Mouse (Mus musculus) layer of hippocampus, adult 11-12 months (tissue): ENCODE results near the gene Hid1.

ENCODE experiments used
- DNase-seq: peaks from one replicate; pipeline ENCODE4 v3.0.0; 2022; ENCODE audit warnings: low spot score

Hid1 gene

GRCm38 (mm10) chr11:115374695-115375425 is 7.3 kb upstream of the Hid1 start:
- DNase-seq, result peak; percentile 74

GRCm38 (mm10) chr11:115373805-115374694 is 6.5 kb upstream of the Hid1 start:
- DNase-seq, result peak; percentile 84

GRCm38 (mm10) chr11:115372737-115373136 is 5.2 kb upstream of the Hid1 start:
- no peak for DNase-seq

- no peak for DNase-seq
Observed at GRCm38 (mm10) chr11:115372015-115372414, 4.5 kb upstream of the Hid1 start.

GRCm38 (mm10) chr11:115371354-115371753 is 3.8 kb upstream of the Hid1 start:
- no peak for DNase-seq

GRCm38 (mm10) chr11:115370368-115370767 is 2.8 kb upstream of the Hid1 start:
- no peak for DNase-seq

- peak; percentile 66 for DNase-seq
Observed at GRCm38 (mm10) chr11:115366706-115367394, 706 bp downstream of the Hid1 start.

- peak; percentile 63 for DNase-seq
Observed at GRCm38 (mm10) chr11:115366039-115366705, 1.4 kb downstream of the Hid1 start.

GRCm38 (mm10) chr11:115364136-115364535 is 3.4 kb downstream of the Hid1 start:
- DNase-seq, result no peak

GRCm38 (mm10) chr11:115359726-115360125 is 7.8 kb downstream of the Hid1 start:
- DNase-seq, result no peak

GRCm38 (mm10) chr11:115359293-115359692 is 8.3 kb downstream of the Hid1 start:
- no peak for DNase-seq

GRCm38 (mm10) chr11:115358468-115358867 is 9.1 kb downstream of the Hid1 start:
- DNase-seq, result peak; percentile 76

GRCm38 (mm10) chr11:115354183-115354582 is 13.4 kb downstream of the Hid1 start:
- DNase-seq, result peak; percentile 61

GRCm38 (mm10) chr11:115353375-115353774 is 14.2 kb downstream of the Hid1 start:
- DNase-seq, result no peak

- no peak for DNase-seq
Observed at GRCm38 (mm10) chr11:115349976-115350375, 17.6 kb downstream of the Hid1 start.

GRCm38 (mm10) chr11:115348681-115349248 is 18.8 kb downstream of the Hid1 start:
- no peak for DNase-seq

GRCm38 (mm10) chr11:115345515-115345914 is 22.0 kb downstream of the Hid1 start:
- DNase-seq, result no peak

GRCm38 (mm10) chr11:115344967-115345366 is 22.6 kb downstream of the Hid1 start:
- no peak for DNase-seq

GRCm38 (mm10) chr11:115341866-115342265 is 25.7 kb downstream of the Hid1 start:
- no peak for DNase-seq

GRCm38 (mm10) chr11:115341246-115341645 is 26.3 kb downstream of the Hid1 start:
- no peak for DNase-seq

GRCm38 (mm10) chr11:115337826-115338225 is 29.7 kb downstream of the Hid1 start:
- DNase-seq, result no peak

- no peak for DNase-seq
Observed at GRCm38 (mm10) chr11:115337350-115337749, 30.2 kb downstream of the Hid1 start.
